Mouse (Mus musculus) liver, adult 2 months (tissue): ENCODE measurements at regions not wholly inside any gene's neighbourhood (a gene's known extent, or its start where the extent isn't known, plus 50 kb on each side); places are given as distances from the start of the nearest gene placed in this dataset.

ENCODE experiments used
- DNase-seq: peaks from one replicate; pipeline ENCODE4 v3.0.0-alpha.2; 2011; ENCODE audit warnings: low read depth, low spot score; ENCODE audit errors: extremely low read depth
- H3K27ac ChIP-seq: fragments of 200-500 bp; replicated peaks from 2 replicates; pipeline ENCODE4 v1.5.1; 2012; ENCODE audit warnings: low read depth, mild to moderate bottlenecking, control low read depth, inconsistent platforms, low read length; ENCODE audit not compliant: insufficient read depth
- H3K27me3 ChIP-seq: fragments of 200-500 bp; 2 replicates; pipeline ENCODE4 v1.6.1; 2012; ENCODE audit warnings: mild to moderate bottlenecking, moderate library complexity, low read length, inconsistent platforms; ENCODE audit not compliant: control insufficient read depth, insufficient read depth
- H3K36me3 ChIP-seq: fragments of 200-500 bp; 2 replicates; pipeline ENCODE4 v1.6.1; 2012; ENCODE audit warnings: low read length, inconsistent platforms; ENCODE audit not compliant: control insufficient read depth, insufficient read depth
- H3K4me1 ChIP-seq: fragments of 200-500 bp; 2 replicates; pipeline ENCODE4 v1.6.1; 2011; ENCODE audit warnings: low read length; ENCODE audit not compliant: control insufficient read depth, insufficient read depth
- H3K4me3 ChIP-seq: fragments of 200-500 bp; 2 replicates; pipeline ENCODE4 v1.5.1; 2011; ENCODE audit warnings: low read depth, mild to moderate bottlenecking, control low read depth, low read length, moderate library complexity; ENCODE audit not compliant: insufficient read depth
- H3K79me2 ChIP-seq: fragments of 200-500 bp; 2 replicates; pipeline ENCODE4 v1.6.1; 2012; ENCODE audit warnings: inconsistent platforms, mild to moderate bottlenecking, low read length, moderate library complexity; ENCODE audit not compliant: control insufficient read depth, insufficient read depth
- H3K9ac ChIP-seq: fragments of 200-500 bp; 2 replicates; pipeline ENCODE4 v1.6.1; 2012; ENCODE audit warnings: low read depth, mild to moderate bottlenecking, control low read depth, inconsistent platforms, low read length
- CTCF ChIP-seq: fragments of 200-500 bp; IDR thresholded peaks from 2 replicates; pipeline ENCODE4 v1.5.1; 2011; ENCODE audit warnings: low read depth, low read length, control low read depth
- POLR2A ChIP-seq: fragments of 200-500 bp; IDR thresholded peaks from 2 replicates; pipeline ENCODE4 v1.6.1; 2011; ENCODE audit warnings: low read length, control low read depth; ENCODE audit not compliant: insufficient read depth; ENCODE audit errors: extremely low read depth
- WGBS: fragments of 180-500 bp; shearing (Covaris S2); methylation state at CpG from one replicate; pipeline ENCODE4 v1.1.7; 2018; 5-methylcytosine and 5-hydroxymethylcytosine counted together

DNA sequence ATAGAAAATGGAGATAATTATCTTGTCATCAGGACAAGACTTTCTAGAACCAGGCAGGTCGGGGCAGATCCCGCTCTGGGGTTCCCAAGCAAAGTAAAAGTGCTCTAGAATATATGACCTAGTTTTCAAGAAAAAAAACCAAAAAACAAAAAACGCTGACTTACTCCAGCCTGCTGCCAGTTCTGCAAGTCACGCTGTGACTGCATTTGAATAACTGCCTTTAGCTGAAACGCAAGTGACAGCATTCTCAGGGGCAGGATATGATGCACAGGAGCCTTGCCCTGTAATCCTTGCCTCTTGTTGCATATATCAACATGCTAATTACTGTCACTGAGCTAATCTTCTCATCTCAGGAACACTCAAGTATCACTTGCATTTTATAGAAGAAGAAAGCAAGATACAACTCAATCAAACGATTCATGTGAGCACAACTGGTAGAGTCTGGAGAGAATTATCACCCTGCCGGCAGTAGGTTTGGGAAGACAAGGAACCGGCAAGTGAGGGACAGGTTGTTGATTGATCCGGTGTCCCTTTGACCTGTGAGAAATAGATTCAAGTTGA is 105.1 kb downstream of the Gja1 start:
- Histone ChIP-seq H3K27ac (no peak overlapping the region), H3K9ac (no peak overlapping the region), H3K4me3 (no peak overlapping the region), H3K36me3 (no peaks in the 10 kb centered on the region), H3K4me1 (no peaks in the 10 kb centered on the region), H3K27me3 (no peaks in the 10 kb centered on the region), H3K79me2 (no peaks in the 10 kb centered on the region)
- DNase-seq, result no peak
- 65% methylated on average over 9 of the region's 9 CpGs for WGBS
- TF ChIP-seq POLR2A (no peak), CTCF (no peak)

GRCm38 (mm10) chr10:56484931-56485330 is 107.8 kb downstream of the Gja1 start:
- no peak overlapping the region for H3K9ac ChIP-seq
- no peak overlapping the region for H3K4me3 ChIP-seq
- DNase-seq, result no peak
- no peaks in the 10 kb centered on the region for H3K27me3 ChIP-seq
- no peaks in the 10 kb centered on the region for H3K36me3 ChIP-seq
- H3K79me2 ChIP-seq, result no peaks in the 10 kb centered on the region
- no peak overlapping the region for H3K27ac ChIP-seq
- TF ChIP-seq POLR2A, result no peak
- no peak for TF ChIP-seq CTCF
- 96% methylated on average over 8 of the region's 8 CpGs for WGBS
- H3K4me1 ChIP-seq, result no peaks in the 10 kb centered on the region

DNA sequence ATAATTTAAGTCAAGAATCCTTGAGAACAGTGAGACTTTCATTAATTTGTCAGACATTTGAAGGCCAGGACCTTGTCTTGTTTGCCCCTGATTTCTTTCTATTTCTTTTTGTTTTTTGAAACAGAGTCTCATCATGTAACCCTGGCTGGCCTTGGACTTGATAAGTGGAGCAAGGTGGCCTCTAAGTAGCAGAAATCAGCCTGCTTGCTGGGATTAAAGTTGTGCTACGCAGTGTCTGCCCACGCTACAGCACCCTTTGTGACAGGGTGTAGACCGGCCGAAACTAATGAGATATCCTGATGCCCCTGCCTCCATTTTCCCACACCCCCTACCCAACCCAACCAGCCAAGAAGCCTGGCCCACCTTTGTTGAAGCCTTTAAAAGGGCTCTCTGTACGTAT is 108.6 kb downstream of the Gja1 start:
- Histone ChIP-seq H3K9ac (no peak overlapping the region), H3K79me2 (no peaks in the 10 kb centered on the region), H3K4me3 (no peak overlapping the region), H3K4me1 (no peaks in the 10 kb centered on the region), H3K27ac (no peak overlapping the region), H3K27me3 (no peaks in the 10 kb centered on the region), H3K36me3 (no peaks in the 10 kb centered on the region)
- DNase-seq, result no peak
- TF ChIP-seq CTCF (no peak), POLR2A (no peak)
- 94% methylated on average over 5 of the region's 5 CpGs for WGBS

GRCm38 (mm10) chr10:56486584-56486983 is 109.5 kb downstream of the Gja1 start:
- DNase-seq, result no peak
- Histone ChIP-seq H3K36me3 (no peaks in the 10 kb centered on the region), H3K79me2 (no peaks in the 10 kb centered on the region), H3K4me3 (no peak overlapping the region), H3K4me1 (no peaks in the 10 kb centered on the region), H3K27ac (no peak overlapping the region), H3K27me3 (no peaks in the 10 kb centered on the region), H3K9ac (no peak overlapping the region)
- WGBS, result 60% methylated on average over 6 of the region's 6 CpGs
- TF ChIP-seq CTCF, result no peak
- no peak for TF ChIP-seq POLR2A

DNA sequence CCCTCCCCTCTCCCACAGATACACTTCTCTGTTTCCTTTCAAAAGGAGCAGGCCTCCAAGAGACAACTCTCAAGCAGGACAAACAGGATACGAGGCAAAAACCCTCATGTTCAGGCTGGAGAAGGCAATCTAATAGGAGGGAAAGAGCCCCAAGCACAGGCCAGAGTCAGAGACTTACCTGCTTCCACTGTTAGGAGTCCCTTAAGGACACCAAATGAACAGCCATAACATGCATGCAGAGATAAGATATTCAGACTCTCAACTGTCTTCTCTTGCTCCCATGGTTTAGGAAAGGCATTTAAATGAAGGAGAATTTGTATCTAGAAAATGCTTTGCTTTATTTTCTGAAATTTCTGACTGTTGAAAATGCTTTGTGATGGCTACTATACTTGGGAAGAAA is 116.3 kb downstream of the Gja1 start:
- Histone ChIP-seq H3K27me3 (no peaks in the 10 kb centered on the region), H3K36me3 (no peaks in the 10 kb centered on the region), H3K27ac (no peak overlapping the region), H3K4me1 (no peaks in the 10 kb centered on the region), H3K4me3 (no peak overlapping the region), H3K79me2 (no peaks in the 10 kb centered on the region), H3K9ac (no peak overlapping the region)
- TF ChIP-seq POLR2A, result no peak
- no peak for TF ChIP-seq CTCF
- DNase-seq, result no peak
- 66% methylated on average over 1 of the region's 1 CpGs for WGBS

- Histone ChIP-seq H3K36me3 (no peaks in the 10 kb centered on the region), H3K9ac (no peak overlapping the region), H3K79me2 (no peaks in the 10 kb centered on the region), H3K27ac (no peak overlapping the region), H3K27me3 (no peaks in the 10 kb centered on the region), H3K4me1 (no peaks in the 10 kb centered on the region), H3K4me3 (no peak overlapping the region)
- DNase-seq, result no peak
- no peak for TF ChIP-seq CTCF
- no peak for TF ChIP-seq POLR2A
- 89% methylated on average over 4 of the region's 4 CpGs for WGBS
These were observed 118.2 kb downstream of the Gja1 start for GRCm38 (mm10) chr10:56495352-56495751.
